In the genomic region with DNA sequence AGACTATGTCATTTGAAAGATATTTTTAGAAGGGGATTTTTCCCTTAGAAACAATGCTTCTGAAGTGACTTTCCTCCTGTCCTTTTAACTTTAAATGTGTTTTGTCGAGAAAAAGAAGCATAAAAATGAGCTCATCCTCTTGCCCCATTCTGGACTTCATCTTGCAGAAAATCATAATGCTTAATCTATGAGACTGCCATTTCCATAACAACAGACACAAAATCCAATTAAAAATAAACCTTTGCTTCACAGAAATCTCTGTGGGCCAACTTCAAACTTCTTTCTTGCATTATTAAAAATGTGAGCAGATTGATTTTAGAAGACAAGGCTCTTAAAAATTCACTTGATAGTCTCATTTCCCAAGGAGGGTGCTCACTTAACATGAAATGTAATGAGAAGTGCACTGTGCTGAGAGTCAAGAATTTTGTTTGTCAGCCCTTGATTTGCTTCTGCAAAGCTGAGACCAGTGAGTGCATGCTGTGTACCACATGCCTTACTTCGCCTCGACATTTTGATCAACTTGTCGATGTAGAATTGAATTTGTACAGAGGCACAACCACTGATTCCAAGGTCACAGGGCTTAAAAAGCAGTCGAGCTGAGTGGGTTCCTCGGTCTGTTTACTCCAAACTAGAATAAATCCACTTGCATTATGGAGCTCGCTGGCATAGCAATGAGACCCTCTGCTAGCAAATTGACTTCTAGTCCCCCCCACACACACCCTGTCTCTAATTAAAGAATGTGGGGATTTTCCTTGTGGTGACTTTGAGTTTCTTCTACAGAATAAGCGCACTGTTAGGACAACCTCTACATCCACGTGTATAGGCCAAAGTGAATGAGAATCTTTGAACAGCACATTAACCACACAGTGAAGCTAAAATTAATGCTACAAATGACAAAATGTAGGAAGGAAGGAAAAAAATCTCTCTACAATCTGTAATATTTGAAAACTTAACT, we compare ENCODE assay signal across 17 mouse cellular contexts.
DNase-seq lines count a peak whose midpoint lies in the region; ATAC-seq and TF ChIP-seq lines count a peak whose summit lies in the region.
"Had no signal": no experiment of that assay in that cellular context is flagged by ENCODE, and none has a peak within 500 bp of the region (broad histone marks: within the 10 kb centered on the region; RNA-seq: fewer than 3 reads in every experiment).

No protein-coding gene starts in this region.

- H3K27me3 ChIP-seq in hindbrain, embryonic 16.5 days (replicated peaks; ENCODE audit: control insufficient read depth, insufficient read depth, low read length), result no peaks in the 10 kb centered on the region
- no peaks in the 10 kb centered on the region for H3K27me3 ChIP-seq in hindbrain, embryonic 13.5 days
- H3K27me3 ChIP-seq in midbrain, embryonic 12.5 days, result no peaks in the 10 kb centered on the region
- H3K27me3 ChIP-seq in midbrain, embryonic 16.5 days (ENCODE audit: control insufficient read depth, insufficient read depth, low read depth, low read length), result no peaks in the 10 kb centered on the region
- H3K27me3 ChIP-seq in lung, postnatal 0 days (replicated peaks; ENCODE audit: insufficient read depth, low read length), result no peaks in the 10 kb centered on the region
- H3K27me3 ChIP-seq: hindbrain, embryonic 12.5 days had no signal

- no peaks in the 10 kb centered on the region for H3K9me3 ChIP-seq in hindbrain, embryonic 16.5 days (ENCODE audit: control insufficient read depth, low read length)
- no peaks in the 10 kb centered on the region for H3K9me3 ChIP-seq in hindbrain, embryonic 13.5 days
- H3K9me3 ChIP-seq in midbrain, embryonic 12.5 days, result no peaks in the 10 kb centered on the region
- no peaks in the 10 kb centered on the region for H3K9me3 ChIP-seq in midbrain, embryonic 16.5 days (replicated peaks; ENCODE audit: control insufficient read depth, low read length, poor library complexity, severe bottlenecking)
- H3K9me3 ChIP-seq in lung, postnatal 0 days (ENCODE audit: low read length), result no peaks in the 10 kb centered on the region
- H3K9me3 ChIP-seq: embryonic facial prominence, embryonic 10.5 days; heart, embryonic 10.5 days; hindbrain, embryonic 12.5 days had no signal

- no peak for TF ChIP-seq EP300 in lung, postnatal 0 days (IDR thresholded peaks at IDR 0.05)

- 0 out of 2 replicates have a peak, but pooled peaks have one; percentile 50 for ATAC-seq in hindbrain, embryonic 16.5 days
- ATAC-seq in hindbrain, embryonic 13.5 days (ENCODE audit: low FRiP score), result no peak
- ATAC-seq in midbrain, embryonic 12.5 days (ENCODE audit: low FRiP score, low read depth), result peak; percentile 72
- ATAC-seq in midbrain, embryonic 16.5 days, result peak; percentile 89
- no peak for ATAC-seq in lung, postnatal 0 days
- ATAC-seq: forebrain, embryonic 14.5 days had no signal

- H3K4me2 ChIP-seq in hindbrain, embryonic 16.5 days (ENCODE audit: low read length), result no peak overlapping the region
- no peak overlapping the region for H3K4me2 ChIP-seq in hindbrain, embryonic 13.5 days
- H3K4me2 ChIP-seq in midbrain, embryonic 12.5 days (replicated peaks), result no peak overlapping the region
- no peak overlapping the region for H3K4me2 ChIP-seq in midbrain, embryonic 16.5 days (ENCODE audit: low read length)
- no peak overlapping the region for H3K4me2 ChIP-seq in lung, postnatal 0 days (replicated peaks; ENCODE audit: low read depth, low read length)
- H3K4me2 ChIP-seq: hindbrain, embryonic 12.5 days had no signal

- no peak for DNase-seq in gastrocnemius, postnatal 10 days
- no peak for DNase-seq in lung, postnatal 0 days (ENCODE audit: low spot score)
- no peak for DNase-seq in right cerebral cortex, postnatal 10 days (ENCODE audit: low spot score in 2 of 2)
- DNase-seq: adrenal gland, postnatal 14 days; cerebellum, adult 18-20 months; cerebellum, postnatal 10 days; heart, adult 18-20 months; heart, postnatal 10 days; heart, postnatal 4 days had no signal

- peaks cover 3% of the 10 kb centered on the region; the same call in 1 of the 2 replicates for H3K36me3 ChIP-seq in hindbrain, embryonic 16.5 days (ENCODE audit: control insufficient read depth, insufficient read depth, low read length)
- peaks cover 5% of the 10 kb centered on the region for H3K36me3 ChIP-seq in hindbrain, embryonic 13.5 days
- no peaks in the 10 kb centered on the region for H3K36me3 ChIP-seq in midbrain, embryonic 12.5 days
- peaks cover 6% of the 10 kb centered on the region for H3K36me3 ChIP-seq in midbrain, embryonic 16.5 days (ENCODE audit: control insufficient read depth, insufficient read depth, low read length)
- no peaks in the 10 kb centered on the region for H3K36me3 ChIP-seq in lung, postnatal 0 days (ENCODE audit: insufficient read depth, low read length)
- H3K36me3 ChIP-seq: embryonic facial prominence, embryonic 10.5 days; heart, embryonic 10.5 days; hindbrain, embryonic 12.5 days had no signal

- H3K4me3 ChIP-seq in hindbrain, embryonic 16.5 days (ENCODE audit: low read length), result no peak overlapping the region
- no peak overlapping the region for H3K4me3 ChIP-seq in hindbrain, embryonic 13.5 days
- H3K4me3 ChIP-seq in midbrain, embryonic 12.5 days, result no peak overlapping the region
- H3K4me3 ChIP-seq in midbrain, embryonic 16.5 days (ENCODE audit: low read depth, low read length), result no peak overlapping the region
- no peak overlapping the region for H3K4me3 ChIP-seq in lung, postnatal 0 days (ENCODE audit: low read depth, low read length)
- H3K4me3 ChIP-seq: embryonic facial prominence, embryonic 10.5 days; heart, embryonic 10.5 days; hindbrain, embryonic 12.5 days had no signal

- no peak overlapping the region for H3K27ac ChIP-seq in hindbrain, embryonic 16.5 days (ENCODE audit: low read depth, low read length)
- H3K27ac ChIP-seq in hindbrain, embryonic 13.5 days, result no peak overlapping the region
- H3K27ac ChIP-seq in midbrain, embryonic 12.5 days (replicated peaks), result peak overlapping the region; percentile 42; the same call in 1 of the 2 replicates
- H3K27ac ChIP-seq in midbrain, embryonic 16.5 days (ENCODE audit: low read length), result peak overlapping the region; percentile 67
- H3K27ac ChIP-seq in lung, postnatal 0 days (ENCODE audit: low read length), result no peak overlapping the region
- H3K27ac ChIP-seq: embryonic facial prominence, embryonic 10.5 days; heart, embryonic 10.5 days; hindbrain, embryonic 12.5 days had no signal

- no peaks in the 10 kb centered on the region for H3K4me1 ChIP-seq in hindbrain, embryonic 16.5 days (ENCODE audit: control insufficient read depth, insufficient read depth, low read depth, low read length)
- H3K4me1 ChIP-seq in hindbrain, embryonic 13.5 days (replicated peaks), result no peaks in the 10 kb centered on the region
- H3K4me1 ChIP-seq in midbrain, embryonic 12.5 days, result 0 out of 2 replicates have a peak, but pooled peaks cover 3% of the 10 kb centered on the region
- H3K4me1 ChIP-seq in midbrain, embryonic 16.5 days (ENCODE audit: control insufficient read depth, insufficient read depth, low read length), result peaks cover 5% of the 10 kb centered on the region
- no peaks in the 10 kb centered on the region for H3K4me1 ChIP-seq in lung, postnatal 0 days (ENCODE audit: insufficient read depth, low read depth, low read length)
- H3K4me1 ChIP-seq: embryonic facial prominence, embryonic 10.5 days; heart, embryonic 10.5 days; hindbrain, embryonic 12.5 days had no signal

- 72% methylated on average over 9 of the region's 9 CpGs for WGBS in hindbrain, embryonic 16.5 days
- WGBS in hindbrain, embryonic 13.5 days, result 82% methylated on average over 9 of the region's 9 CpGs
- 56% methylated on average over 9 of the region's 9 CpGs for WGBS in midbrain, embryonic 12.5 days
- 40% methylated on average over 9 of the region's 9 CpGs for WGBS in midbrain, embryonic 16.5 days
- WGBS in lung, postnatal 0 days, result 80% methylated on average over 9 of the region's 9 CpGs

- H3K9ac ChIP-seq in hindbrain, embryonic 16.5 days (ENCODE audit: low read depth, low read length), result no peak overlapping the region
- no peak overlapping the region for H3K9ac ChIP-seq in hindbrain, embryonic 13.5 days
- H3K9ac ChIP-seq in midbrain, embryonic 12.5 days (replicated peaks), result no peak overlapping the region
- no peak overlapping the region for H3K9ac ChIP-seq in midbrain, embryonic 16.5 days (ENCODE audit: low read depth, low read length)
- H3K9ac ChIP-seq in lung, postnatal 0 days (replicated peaks; ENCODE audit: low read depth), result no peak overlapping the region
- H3K9ac ChIP-seq: hindbrain, embryonic 12.5 days had no signal

- TF ChIP-seq CTCF in lung, postnatal 0 days (IDR thresholded peaks at IDR 0.05), result no peak

Comparison
In these comparisons a context has a peak if more than half of its experiments do, and no peak if none do; other contexts are left out.
1. ATAC-seq: peak in hindbrain, embryonic 16.5 days (single experiment), midbrain, embryonic 12.5 days (single experiment) and midbrain, embryonic 16.5 days (single experiment); none in hindbrain, embryonic 13.5 days (single experiment) and lung, postnatal 0 days (single experiment).
2. H3K27ac ChIP-seq: peak in midbrain, embryonic 12.5 days (single experiment) and midbrain, embryonic 16.5 days (single experiment); none in hindbrain, embryonic 16.5 days (single experiment), hindbrain, embryonic 13.5 days (single experiment) and lung, postnatal 0 days (single experiment).